Mouse (Mus musculus) liver, embryonic 14.5 days (tissue): ENCODE data around the gene Tifa. TPM values are rescaled to one million over a fixed set of nuclear protein-coding genes. Genes with fewer than 3 reads are reported as not detected.

Source experiments
- ATAC-seq: fragments of 200-750 bp; cut with Nextera tagmentation; 2 replicates; pipeline ENCODE4 v1.8.0; 2017; ENCODE audit warnings: moderate number of reproducible peaks, mild to moderate bottlenecking, moderate library complexity; ENCODE audit not compliant: insufficient read depth
- DNase-seq, 3 experiments: peaks; one replicate each; pipeline ENCODE4 v3.0.0-alpha.2; 2012 to 2013; ENCODE audit warnings: low read depth in 3 of 3, low spot score in 3 of 3
- H3K27ac ChIP-seq: fragments of 300-500 bp; sonication (generic); 2 replicates; pipeline ENCODE4 v1.5.1; 2014; ENCODE audit warnings: moderate library complexity, mild to moderate bottlenecking, control low read depth, inconsistent platforms
- H3K27me3 ChIP-seq: fragments of 300-500 bp; sonication (generic); 2 replicates; pipeline ENCODE4 v1.6.1; 2014; ENCODE audit warnings: mild to moderate bottlenecking, low read length, moderate library complexity; ENCODE audit not compliant: control insufficient read depth, insufficient read depth
- H3K36me3 ChIP-seq: fragments of 300-500 bp; sonication (generic); replicated peaks from 2 replicates; pipeline ENCODE4 v1.6.1; 2014; ENCODE audit warnings: low read depth; ENCODE audit not compliant: control insufficient read depth, insufficient read depth
- H3K4me1 ChIP-seq, 2 experiments: fragments of 200-500 bp in 1 of 2; fragments of 300-500 bp in 1 of 2; sonication (generic) in 1 of 2; replicated peaks; 2 replicates each; pipeline ENCODE4 v1.6.1; 2012 to 2014; ENCODE audit warnings: antibody characterized with exemption in 1 of 2, inconsistent platforms in 1 of 2, low read length in 1 of 2; ENCODE audit not compliant: control insufficient read depth in 2 of 2, insufficient read depth in 2 of 2
- H3K4me2 ChIP-seq: fragments of 300-500 bp; sonication (generic); 2 replicates; pipeline ENCODE4 v1.6.1; 2014; ENCODE audit warnings: low read depth, mild to moderate bottlenecking, control low read depth, moderate library complexity
- H3K4me3 ChIP-seq, 2 experiments: fragments of 200-500 bp in 1 of 2; fragments of 300-500 bp in 1 of 2; sonication (generic) in 1 of 2; 2 replicates each; pipeline ENCODE4 v1.5.1; 2012 to 2014; ENCODE audit warnings: low read depth in 2 of 2, low read length in 2 of 2, mild to moderate bottlenecking in 2 of 2, control low read depth in 1 of 2, inconsistent platforms in 1 of 2, moderate library complexity in 1 of 2; ENCODE audit not compliant: insufficient read depth in 1 of 2
- H3K9ac ChIP-seq: fragments of 300-500 bp; sonication (generic); replicated peaks from 2 replicates; pipeline ENCODE4 v1.6.1; 2014; ENCODE audit warnings: mild to moderate bottlenecking, control low read depth, moderate library complexity
- H3K9me3 ChIP-seq: fragments of 300-500 bp; sonication (generic); 2 replicates; pipeline ENCODE4 v1.6.1; 2016; ENCODE audit warnings: low read length, mixed read lengths; ENCODE audit not compliant: control insufficient read depth
- CTCF ChIP-seq: IDR thresholded peaks from 2 replicates; pipeline ENCODE4 v1.5.1; 2016; ENCODE audit warnings: antibody characterized with exemption, low read depth, control low read depth
- EP300 ChIP-seq: IDR thresholded peaks from 2 replicates; pipeline ENCODE4 v1.6.1; 2016; ENCODE audit warnings: antibody characterized with exemption, low read depth
- WGBS: fragments of 180-500 bp; shearing (Covaris S2); extraction: QIAGEN DNeasy Blood & Tissue Kit; methylation state at CpG from one replicate; pipeline ENCODE4 v1.1.7; 2014; ENCODE audit not compliant: insufficient replicate concordance; 5-methylcytosine and 5-hydroxymethylcytosine counted together
- polyA plus RNA-seq, 2 experiments: library from polyadenylated mRNA; depleted of rRNA in 1 of 2; stranded (reverse) in 1 of 2; unstranded in 1 of 2; fragments of >200 nt; fragmentation: Nextera tagmentation in 1 of 2; extraction: Ambion mirVana in 1 of 2; gene quantifications; 2 replicates each; pipeline versions ENCODE4 v1.2.1 to v1.2.3; 2012 to 2014

Tifa gene
- polyA plus RNA-seq, 2 experiments = 8.6 to 15.2 TPM

- ATAC-seq = no peak
- Histone ChIP-seq H3K36me3 (peaks cover 40% of the 10 kb centered on the region), H3K4me2 (no peak overlapping the region), H3K27ac (no peak overlapping the region), H3K9ac (no peak overlapping the region), H3K4me1 (0 out of 4 replicates have a peak, but pooled peaks cover 0 to 2% of the 10 kb centered on the region in 2 experiments), H3K9me3 (no peaks in the 10 kb centered on the region), H3K27me3 (no peaks in the 10 kb centered on the region), H3K4me3 (no peak overlapping the region)
- no peak for DNase-seq
- WGBS = 73% methylated on average over 4 of the region's 4 CpGs
- no peak for TF ChIP-seq EP300
- no peak for TF ChIP-seq CTCF
Observed at GRCm38 (mm10) chr3:127874254-127874883, 84.8 kb downstream of the Tifa start.

GRCm38 (mm10) chr3:127875059-127875458, 85.5 kb downstream of the Tifa start:
- Histone ChIP-seq H3K4me2 (no peak overlapping the region), H3K27me3 (no peaks in the 10 kb centered on the region), H3K36me3 (peaks cover 38% of the 10 kb centered on the region), H3K4me1 (0 out of 4 replicates have a peak, but pooled peaks cover 2% of the 10 kb centered on the region in 2 experiments), H3K9ac (no peak overlapping the region), H3K9me3 (no peaks in the 10 kb centered on the region), H3K27ac (no peak overlapping the region), H3K4me3 (no peak overlapping the region)
- DNase-seq = no peak
- no peak for TF ChIP-seq EP300
- no peak for TF ChIP-seq CTCF
- no peak for ATAC-seq
- WGBS = 93% methylated on average over 7 of the region's 7 CpGs

- Histone ChIP-seq H3K36me3 (peaks cover 34% of the 10 kb centered on the region), H3K4me3 (no peak overlapping the region), H3K27me3 (no peaks in the 10 kb centered on the region), H3K4me2 (no peak overlapping the region), H3K9me3 (no peaks in the 10 kb centered on the region), H3K27ac (no peak overlapping the region), H3K9ac (no peak overlapping the region), H3K4me1 (0 out of 4 replicates have a peak, but pooled peaks cover 2 to 3% of the 10 kb centered on the region in 2 experiments)
- no peak for DNase-seq
- TF ChIP-seq EP300 (no peak), CTCF (no peak)
- ATAC-seq = no peak
- 95% methylated on average over 2 of the region's 2 CpGs for WGBS
Observed at GRCm38 (mm10) chr3:127875509-127875908, 85.9 kb downstream of the Tifa start.

- Histone ChIP-seq H3K4me3 (no peak overlapping the region), H3K9ac (no peak overlapping the region), H3K9me3 (no peaks in the 10 kb centered on the region), H3K4me1 (peaks cover 7 to 11% of the 10 kb centered on the region in 2 experiments; a peak in 3 of 4 replicates), H3K4me2 (no peak overlapping the region), H3K36me3 (peaks cover 31% of the 10 kb centered on the region), H3K27me3 (no peaks in the 10 kb centered on the region), H3K27ac (no peak overlapping the region)
- no peak for DNase-seq
- TF ChIP-seq CTCF = no peak
- TF ChIP-seq EP300 = no peak
- ATAC-seq = peak; percentile 42; the same call in 1 of the 2 replicates
- WGBS = 52% methylated on average over 3 of the region's 3 CpGs
Observed at GRCm38 (mm10) chr3:127879968-127880367, 90.4 kb downstream of the Tifa start.

GRCm38 (mm10) chr3:127881684-127882083, 92.1 kb downstream of the Tifa start:
- H3K9me3 ChIP-seq = no peaks in the 10 kb centered on the region
- no peak overlapping the region for H3K27ac ChIP-seq
- H3K9ac ChIP-seq = no peak overlapping the region
- H3K4me1 ChIP-seq = peaks cover 7 to 17% of the 10 kb centered on the region in 2 experiments; a peak in 3 of 4 replicates
- H3K4me3 ChIP-seq = no peak overlapping the region
- H3K27me3 ChIP-seq = no peaks in the 10 kb centered on the region
- 63% methylated on average over 2 of the region's 2 CpGs for WGBS
- H3K4me2 ChIP-seq = no peak overlapping the region
- no peak for TF ChIP-seq EP300
- DNase-seq = no peak
- no peak for ATAC-seq
- H3K36me3 ChIP-seq = peaks cover 27% of the 10 kb centered on the region

Other genes with a start within 250 kb of the Tifa start
- 7.7 and 22.4 TPM in 2 replicates for gene Larp7, start 236.5 kb upstream of the Tifa start, polyA plus RNA-seq (2012; rRNA removed)
- 29.9 and 33.3 TPM in 2 replicates for gene Larp7, start 236.5 kb upstream of the Tifa start, polyA plus RNA-seq (2014; fragmentation: Nextera tagmentation; extraction: Ambion mirVana)
- 3.2 and 4.7 TPM in 2 replicates for gene Zgrf1, start 236.3 kb upstream of the Tifa start, polyA plus RNA-seq (2012; rRNA removed)
- 4.0 and 4.1 TPM in 2 replicates for gene Zgrf1, start 236.3 kb upstream of the Tifa start, polyA plus RNA-seq (2014; fragmentation: Nextera tagmentation; extraction: Ambion mirVana)
- 0.01 and 0.21 TPM in 2 replicates for gene Neurog2, start 156.7 kb upstream of the Tifa start, polyA plus RNA-seq (2012; rRNA removed)
- not detected in 2 replicates for gene Neurog2, start 156.7 kb upstream of the Tifa start, polyA plus RNA-seq (2014; fragmentation: Nextera tagmentation; extraction: Ambion mirVana)
- gene Alpk1, start 9.3 kb upstream of the Tifa start, polyA plus RNA-seq (2012; rRNA removed) = 0.38 and 0.59 TPM in 2 replicates
- gene Alpk1, start 9.3 kb upstream of the Tifa start, polyA plus RNA-seq (2014; fragmentation: Nextera tagmentation; extraction: Ambion mirVana) = 0.19 and 0.37 TPM in 2 replicates
- gene Ap1ar, start 47.7 kb downstream of the Tifa start, polyA plus RNA-seq (2012; rRNA removed) = 15.3 and 23.6 TPM in 2 replicates
- gene Ap1ar, start 47.7 kb downstream of the Tifa start, polyA plus RNA-seq (2014; fragmentation: Nextera tagmentation; extraction: Ambion mirVana) = 12.4 and 15.7 TPM in 2 replicates
- 16.9 and 24.2 TPM in 2 replicates for gene Fam241a, start 106.5 kb downstream of the Tifa start, polyA plus RNA-seq (2012; rRNA removed)
- gene Fam241a, start 106.5 kb downstream of the Tifa start, polyA plus RNA-seq (2014; fragmentation: Nextera tagmentation; extraction: Ambion mirVana) = 51.9 and 56.9 TPM in 2 replicates